Mouse (Mus musculus) bone marrow macrophage, adult 2 months (primary cell): ENCODE measurements around the gene Mthfr.

Experiments
- CTCF ChIP-seq: IDR thresholded peaks from 2 replicates; pipeline ENCODE4 v1.5.1; 2012; ENCODE audit warnings: low read depth, mild to moderate bottlenecking, low read length, moderate library complexity
- POLR2A ChIP-seq: IDR thresholded peaks from 2 replicates; pipeline ENCODE4 v1.6.1; 2012; ENCODE audit warnings: mild to moderate bottlenecking, low read depth, low read length, borderline replicate concordance

GRCm38 (mm10) chr4:148024003-148024402 is 14.9 kb upstream of the Mthfr start:
- TF ChIP-seq POLR2A (no peak), CTCF (no peak)
